In genomic region chr5:77579826-77580745, GRCm38 (mm10) we compare ENCODE assay signal across 9 mouse cellular contexts.
DNase-seq lines count a peak whose midpoint lies in the region; ATAC-seq and TF ChIP-seq lines count a peak whose summit lies in the region.
"Had no signal": no experiment of that assay in that cellular context is flagged by ENCODE, and none has a peak within 500 bp of the region (broad histone marks: within the 10 kb centered on the region; RNA-seq: fewer than 3 reads in every experiment).

No protein-coding gene starts in this region.

- H3K9ac ChIP-seq in intestine, embryonic 15.5 days: no peak overlapping the region
- H3K9ac ChIP-seq in intestine, postnatal 0 days (ENCODE audit: low read depth, low read length): no peak overlapping the region
- no peak overlapping the region for H3K9ac ChIP-seq in limb, embryonic 15.5 days

- 0 out of 2 replicates have a peak, but pooled peaks cover 3% of the 10 kb centered on the region for H3K4me1 ChIP-seq in intestine, embryonic 15.5 days (replicated peaks)
- no peaks in the 10 kb centered on the region for H3K4me1 ChIP-seq in intestine, postnatal 0 days (replicated peaks; ENCODE audit: control insufficient read depth, insufficient read depth, low read length)
- H3K4me1 ChIP-seq in limb, embryonic 15.5 days: peaks cover 22% of the 10 kb centered on the region
- H3K4me1 ChIP-seq in cerebellum, adult 2 months (ENCODE audit: control insufficient read depth, insufficient read depth, low read length): peaks cover 6% of the 10 kb centered on the region

- no peaks in the 10 kb centered on the region for H3K36me3 ChIP-seq in intestine, embryonic 15.5 days
- H3K36me3 ChIP-seq in intestine, postnatal 0 days (ENCODE audit: control insufficient read depth, insufficient read depth): no peaks in the 10 kb centered on the region
- H3K36me3 ChIP-seq in limb, embryonic 15.5 days: no peaks in the 10 kb centered on the region

- 42% methylated on average over 20 of the region's 20 CpGs for WGBS in intestine, embryonic 15.5 days
- WGBS in intestine, postnatal 0 days: 40% methylated on average over 20 of the region's 20 CpGs
- WGBS in limb, embryonic 15.5 days: 27% methylated on average over 20 of the region's 20 CpGs
- 65% methylated on average over 20 of the region's 20 CpGs for WGBS in cerebellum, adult 2 months

- no peaks in the 10 kb centered on the region for H3K9me3 ChIP-seq in intestine, embryonic 15.5 days
- no peaks in the 10 kb centered on the region for H3K9me3 ChIP-seq in intestine, postnatal 0 days (ENCODE audit: control insufficient read depth)
- H3K9me3 ChIP-seq in limb, embryonic 15.5 days: no peaks in the 10 kb centered on the region

- DNase-seq in embryo, embryonic 10 days (ENCODE audit: low spot score): peak; percentile 24
- DNase-seq in forelimb bud, embryonic 11.5 days (ENCODE audit: low read depth, low spot score): peak; percentile 51
- no peak for DNase-seq in left cerebral cortex, adult 11 months (ENCODE audit: low spot score)
- DNase-seq in cerebellum, adult 2 months: no peak
- DNase-seq: spleen, adult 18-20 months had no signal

- no peak for TF ChIP-seq POLR2A in cerebellum, adult 2 months (IDR thresholded peaks at IDR 0.05; ENCODE audit: borderline replicate concordance, insufficient read depth, low read length)

- TF ChIP-seq CTCF in intestine, postnatal 0 days (IDR thresholded peaks at IDR 0.05; ENCODE audit: low read depth): no peak
- TF ChIP-seq CTCF in cerebellum, adult 2 months (IDR thresholded peaks at IDR 0.05; ENCODE audit: borderline replicate concordance, insufficient read depth, low read depth, low read length): no peak

- 0 out of 2 replicates have a peak, but pooled peaks have one; percentile 23 for ATAC-seq in intestine, embryonic 15.5 days
- no peak for ATAC-seq in intestine, postnatal 0 days
- ATAC-seq in limb, embryonic 15.5 days (ENCODE audit: insufficient number of reproducible peaks, low FRiP score, low TSS enrichment, low read depth): no peak
- no peak for ATAC-seq in erythroid progenitor cell, adult 5-6 weeks (replicated peaks; ENCODE audit: low FRiP score, poor library complexity, severe bottlenecking)

- no peak overlapping the region for H3K4me3 ChIP-seq in intestine, embryonic 15.5 days (replicated peaks)
- H3K4me3 ChIP-seq in intestine, postnatal 0 days (ENCODE audit: low read depth, low read length): no peak overlapping the region
- H3K4me3 ChIP-seq in limb, embryonic 15.5 days: no peak overlapping the region
- H3K4me3 ChIP-seq in cerebellum, adult 2 months (replicated peaks; ENCODE audit: insufficient read depth, low read depth, low read length): no peak overlapping the region

- H3K27me3 ChIP-seq in intestine, embryonic 15.5 days (replicated peaks): no peaks in the 10 kb centered on the region
- no peaks in the 10 kb centered on the region for H3K27me3 ChIP-seq in intestine, postnatal 0 days (replicated peaks; ENCODE audit: control insufficient read depth, insufficient read depth, low read length)
- no peaks in the 10 kb centered on the region for H3K27me3 ChIP-seq in limb, embryonic 15.5 days
- no peaks in the 10 kb centered on the region; the same call in 1 of the 2 replicates for H3K27me3 ChIP-seq in cerebellum, adult 2 months (ENCODE audit: control insufficient read depth, insufficient read depth, low read length)

- H3K27ac ChIP-seq in intestine, embryonic 15.5 days: no peak overlapping the region
- no peak overlapping the region for H3K27ac ChIP-seq in intestine, postnatal 0 days (ENCODE audit: low read depth, low read length)
- H3K27ac ChIP-seq in limb, embryonic 15.5 days: peak overlapping the region; percentile 12
- H3K27ac ChIP-seq in cerebellum, adult 2 months (ENCODE audit: insufficient read depth, low read length): no peak overlapping the region

- no peak overlapping the region; the same call in 1 of the 2 replicates for H3K4me2 ChIP-seq in intestine, embryonic 15.5 days (replicated peaks)
- H3K4me2 ChIP-seq in intestine, postnatal 0 days (replicated peaks; ENCODE audit: low read depth): no peak overlapping the region
- 0 out of 2 replicates have a peak overlapping the region, but pooled peaks have one; percentile 6 for H3K4me2 ChIP-seq in limb, embryonic 15.5 days

Comparison
In these comparisons a context has a peak if more than half of its experiments do, and no peak if none do; other contexts are left out.
1. DNase-seq: peak in embryo, embryonic 10 days (single experiment) and forelimb bud, embryonic 11.5 days (single experiment); none in left cerebral cortex, adult 11 months (single experiment) and cerebellum, adult 2 months (0 of 2).